Mouse (Mus musculus): Measurements from ENCODE around the gene Nos3.

DNA sequence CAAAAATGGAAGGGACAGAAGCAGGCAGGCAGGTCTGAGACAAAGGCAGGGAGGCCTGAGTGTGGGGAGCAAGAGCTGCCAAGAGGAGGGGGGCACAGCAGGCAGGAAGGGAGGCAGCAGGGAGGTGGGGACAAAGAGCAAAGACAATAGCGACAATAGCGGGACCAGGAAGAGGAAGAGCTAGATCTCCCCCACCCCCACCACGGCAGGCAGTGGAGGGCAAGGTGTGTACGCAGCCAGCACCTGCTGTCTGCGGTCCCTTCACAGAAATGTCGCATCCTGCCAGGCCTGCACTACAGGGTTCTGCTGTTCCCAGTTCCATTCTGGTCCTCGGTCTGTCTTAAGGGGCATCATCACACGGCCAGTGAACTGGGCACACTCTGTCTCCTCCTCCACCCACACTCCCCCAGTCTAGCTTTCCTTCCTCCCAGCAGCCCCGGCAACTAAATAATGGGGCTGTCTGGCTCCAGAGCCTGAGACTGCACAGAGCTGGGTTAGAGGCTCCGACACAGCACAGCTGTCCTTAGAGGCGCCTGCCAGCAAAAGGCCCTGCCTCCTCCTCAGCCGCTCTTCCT lies 20.0 kb upstream of the Nos3 start:
- TF ChIP-seq CTCF (IDR thresholded peaks at IDR 0.05; ENCODE audit: low read depth) (no peak), EP300 (IDR thresholded peaks at IDR 0.05; ENCODE audit: low read depth) (no peak)

Measured in liver, postnatal 0 days (tissue).